Comparison of ENCODE assay signal across 27 mouse cellular contexts in the genomic region with DNA sequence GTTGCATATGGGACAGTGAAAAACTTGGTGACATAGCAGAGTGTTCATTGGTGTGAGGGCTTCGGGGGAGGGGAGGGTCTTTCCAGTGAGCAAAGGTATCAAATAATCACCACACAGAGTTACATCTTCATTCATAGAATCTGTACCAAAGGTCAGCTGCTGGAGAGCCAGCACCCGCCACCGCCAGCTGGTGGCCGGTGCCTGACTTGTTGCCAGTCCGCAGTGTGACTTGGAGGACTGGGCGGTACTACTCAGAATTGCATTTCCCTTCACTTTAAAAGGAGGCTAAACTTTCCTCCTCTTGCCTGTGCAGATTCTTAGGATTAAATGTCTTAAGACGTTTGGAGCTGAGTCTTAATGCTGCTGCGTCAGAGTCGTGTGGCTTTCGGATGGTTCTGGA. TPM values are rescaled to one million over a fixed set of nuclear protein-coding genes. Genes with fewer than 3 reads are reported as not detected.
A peak's percentile ranks its signal among the peaks of the same experiment; 100 is the strongest.
DNase-seq lines count a peak whose midpoint lies in the region; ATAC-seq and TF ChIP-seq lines count a peak whose summit lies in the region.
"Had no signal": no experiment of that assay in that cellular context is flagged by ENCODE, and none has a peak within 500 bp of the region (broad histone marks: within the 10 kb centered on the region; RNA-seq: fewer than 3 reads in every experiment).

No protein-coding gene starts in this region.

- no peaks in the 10 kb centered on the region for H3K36me3 ChIP-seq in kidney, postnatal 0 days (ENCODE audit: insufficient read depth, low read length)
- peaks cover 13% of the 10 kb centered on the region for H3K36me3 ChIP-seq in embryonic facial prominence, embryonic 14.5 days (ENCODE audit: control insufficient read depth, insufficient read depth, low read length)
- H3K36me3 ChIP-seq in myocyte (ENCODE audit: control insufficient read depth, insufficient read depth), result peaks cover 17% of the 10 kb centered on the region
- peaks cover 3% of the 10 kb centered on the region; the same call in 1 of the 2 replicates for H3K36me3 ChIP-seq in heart, embryonic 11.5 days (ENCODE audit: control insufficient read depth, insufficient read depth, low read length)
- H3K36me3 ChIP-seq: G1E; heart, embryonic 15.5 days; hindbrain, embryonic 12.5 days; neural tube, embryonic 12.5 days had no signal

- no peak for TF ChIP-seq POLR2A in myocyte (IDR thresholded peaks at IDR 0.05; ENCODE audit: insufficient read length, low read depth)

- no peak overlapping the region for H3K27ac ChIP-seq in gastrocnemius, adult 2 months
- H3K27ac ChIP-seq in kidney, postnatal 0 days, result peak overlapping the region; percentile 87
- peak overlapping the region; percentile 81 for H3K27ac ChIP-seq in embryonic facial prominence, embryonic 14.5 days (replicated peaks; ENCODE audit: low read depth, low read length)
- H3K27ac ChIP-seq in heart, embryonic 11.5 days (ENCODE audit: low read depth, low read length), result no peak overlapping the region
- H3K27ac ChIP-seq: neural tube, embryonic 12.5 days had no signal

- no peak overlapping the region for H3ac ChIP-seq in myocyte (ENCODE audit: control insufficient read depth, insufficient read length)

- ATAC-seq in kidney, postnatal 0 days (replicated peaks; ENCODE audit: low FRiP score, low read depth), result no peak
- ATAC-seq in embryonic facial prominence, embryonic 14.5 days (ENCODE audit: low read depth), result no peak
- ATAC-seq in heart, embryonic 11.5 days (replicated peaks; ENCODE audit: insufficient number of reproducible peaks, low FRiP score, low TSS enrichment), result no peak
- ATAC-seq: forebrain, embryonic 16.5 days; intestine, embryonic 16.5 days; liver, postnatal 0 days; midbrain, embryonic 16.5 days had no signal

- H3K9ac ChIP-seq in kidney, postnatal 0 days (ENCODE audit: low read depth, low read length), result no peak overlapping the region
- no peak overlapping the region for H3K9ac ChIP-seq in embryonic facial prominence, embryonic 14.5 days (ENCODE audit: low read depth, low read length)
- H3K9ac ChIP-seq in heart, embryonic 11.5 days (ENCODE audit: low read depth, low read length), result no peak overlapping the region
- H3K9ac ChIP-seq: heart, embryonic 15.5 days; hindbrain, embryonic 12.5 days; liver, postnatal 0 days; neural tube, embryonic 12.5 days had no signal

- peaks cover 30% of the 10 kb centered on the region for H3K4me1 ChIP-seq in kidney, postnatal 0 days (replicated peaks; ENCODE audit: insufficient read depth, low read length)
- H3K4me1 ChIP-seq in embryonic facial prominence, embryonic 14.5 days (ENCODE audit: control insufficient read depth, insufficient read depth, low read length), result peaks cover 32% of the 10 kb centered on the region
- H3K4me1 ChIP-seq in heart, embryonic 11.5 days (ENCODE audit: control insufficient read depth, insufficient read depth, low read length), result peaks cover 11% of the 10 kb centered on the region

- DNase-seq in gastrocnemius, adult 2 months, result peak; percentile 47
- DNase-seq in gastrocnemius, postnatal 36 days, result no peak
- no peak for DNase-seq in kidney, postnatal 0 days (ENCODE audit: low spot score)
- DNase-seq in kidney, adult 11 months, result no peak
- no peak for DNase-seq in embryonic facial prominence, embryonic 14.5 days (ENCODE audit: low spot score)
- no peak for DNase-seq in layer of hippocampus, postnatal 14 days (ENCODE audit: low spot score in 2 of 2)
- DNase-seq: adrenal gland, postnatal 10 days; cerebellum, adult 8-10 months; cerebellum, postnatal 36 days; embryo, embryonic 11 days; kidney, postnatal 4 days; layer of hippocampus, postnatal 36 days; left cerebral cortex, postnatal 4 days; liver, postnatal 0 days; lung, postnatal 36 days had no signal

- H3K4me3 ChIP-seq in gastrocnemius, adult 2 months, result no peak overlapping the region; the same call in 1 of the 2 replicates
- no peak overlapping the region for H3K4me3 ChIP-seq in kidney, postnatal 0 days (replicated peaks; ENCODE audit: low read depth, low read length)
- no peak overlapping the region for H3K4me3 ChIP-seq in embryonic facial prominence, embryonic 14.5 days (ENCODE audit: low read depth, low read length)
- no peak overlapping the region for H3K4me3 ChIP-seq in myocyte
- H3K4me3 ChIP-seq in heart, embryonic 11.5 days (ENCODE audit: low read depth, low read length), result no peak overlapping the region
- H3K4me3 ChIP-seq: forebrain, embryonic 10.5 days; heart, embryonic 15.5 days; hindbrain, embryonic 12.5 days; neural tube, embryonic 12.5 days had no signal

- intact Hi-C loops in gastrocnemius, adult 2 months (cut with DNase I), result no loop called here
- intact Hi-C loops in gastrocnemius, postnatal 36 days (cut with DNase I), result no loop called here

- peak; percentile 24; the same call in 1 of the 2 replicates for TF ChIP-seq CTCF in gastrocnemius, adult 2 months (IDR thresholded peaks at IDR 0.05)
- no peak for TF ChIP-seq CTCF in kidney, postnatal 0 days (IDR thresholded peaks at IDR 0.05; ENCODE audit: low read depth)

- no peak overlapping the region for H3K4me2 ChIP-seq in kidney, postnatal 0 days (ENCODE audit: low read length)
- H3K4me2 ChIP-seq in embryonic facial prominence, embryonic 14.5 days (ENCODE audit: low read depth, low read length), result no peak overlapping the region
- peak overlapping the region; percentile 87 for H3K4me2 ChIP-seq in myocyte (ENCODE audit: low read depth)
- no peak overlapping the region for H3K4me2 ChIP-seq in heart, embryonic 11.5 days
- H3K4me2 ChIP-seq: hindbrain, embryonic 12.5 days; liver, embryonic 11.5 days; midbrain, embryonic 11.5 days had no signal

- no peaks in the 10 kb centered on the region for H3K9me3 ChIP-seq in kidney, postnatal 0 days (replicated peaks; ENCODE audit: low read length)
- H3K9me3 ChIP-seq in embryonic facial prominence, embryonic 14.5 days (ENCODE audit: control insufficient read depth, low read length), result peaks cover 23% of the 10 kb centered on the region
- no peaks in the 10 kb centered on the region for H3K9me3 ChIP-seq in heart, embryonic 11.5 days (replicated peaks; ENCODE audit: control insufficient read depth, low read length)
- H3K9me3 ChIP-seq: heart, embryonic 15.5 days had no signal

- peaks cover 74% of the 10 kb centered on the region for H3K79me2 ChIP-seq in myocyte (ENCODE audit: control insufficient read depth, insufficient read depth)

- WGBS in kidney, postnatal 0 days, result 86% methylated on average over 10 of the region's 10 CpGs
- WGBS in embryonic facial prominence, embryonic 14.5 days, result 78% methylated on average over 10 of the region's 10 CpGs
- 92% methylated on average over 10 of the region's 10 CpGs for WGBS in heart, embryonic 11.5 days (ENCODE audit: insufficient replicate concordance)

- H3K27me3 ChIP-seq in kidney, postnatal 0 days (ENCODE audit: insufficient read depth, low read length), result no peaks in the 10 kb centered on the region
- no peaks in the 10 kb centered on the region for H3K27me3 ChIP-seq in embryonic facial prominence, embryonic 14.5 days (replicated peaks; ENCODE audit: control insufficient read depth, insufficient read depth, low read length)
- no peaks in the 10 kb centered on the region for H3K27me3 ChIP-seq in myocyte (ENCODE audit: control insufficient read depth, insufficient read depth, insufficient read length)
- no peaks in the 10 kb centered on the region for H3K27me3 ChIP-seq in heart, embryonic 11.5 days (ENCODE audit: control insufficient read depth, insufficient read depth, low read length)
- H3K27me3 ChIP-seq: heart, embryonic 15.5 days; hindbrain, embryonic 12.5 days; neural tube, embryonic 12.5 days had no signal

TF ChIP-seq in myocyte, 11 proteins besides CTCF, POLR2A, EP300 and RAD21:
- TF ChIP-seq MAX (IDR thresholded peaks at IDR 0.05; ENCODE audit: low read depth) (no peak), E2F4 (IDR thresholded peaks at IDR 0.05; ENCODE audit: insufficient read depth) (no peak), MYOG (IDR thresholded peaks at IDR 0.05; ENCODE audit: control insufficient read depth in 1 of 3, insufficient read depth in 1 of 3, insufficient read length in 2 of 3, low read depth in 2 of 3) (peak in 2 of 3 experiments; percentile 50 to 72), MYOD1 (IDR thresholded peaks at IDR 0.05; ENCODE audit: control insufficient read depth in 1 of 3, insufficient read length in 2 of 3, low read depth in 2 of 3) (peak in 2 of 3 experiments; percentile 28 to 73), POLR2AphosphoS2 (IDR thresholded peaks at IDR 0.05; ENCODE audit: insufficient read length, low read depth) (no peak), TCF3 (IDR thresholded peaks at IDR 0.05; ENCODE audit: insufficient read length, low read depth) (no peak), REST (IDR thresholded peaks at IDR 0.05; ENCODE audit: insufficient read depth, insufficient read length) (no peak)

RNA-seq across cellular contexts. Expression of a gene that starts 59.9 kb away (rescaled TPM):
- total RNA-seq in gastrocnemius, adult 2 months (2021), result 1 to 10 TPM; 1.5 to 4.2 TPM
- 1 to 10 TPM; 2.6 to 2.8 TPM for total RNA-seq in gastrocnemius, postnatal 36 days (2021)
- 51.5 and 58.4 TPM in 2 replicates for polyA plus RNA-seq in kidney, postnatal 0 days (2015; fragmentation: Nextera tagmentation; extraction: Ambion mirVana)
- 81.8 and 91.3 TPM in 2 replicates for polyA plus RNA-seq in embryonic facial prominence, embryonic 14.5 days (2014; fragmentation: Nextera tagmentation; extraction: Ambion mirVana)
- 35.7 TPM for polyA plus RNA-seq in myocyte (2012; fragmentation: generic; extraction: Trizol)
- 10 to 100 TPM; 35.5 to 40.1 TPM for total RNA-seq in layer of hippocampus, postnatal 14 days (2021)
- 18.5 and 24.8 TPM in 2 replicates for polyA plus RNA-seq in heart, embryonic 11.5 days (2014; fragmentation: Nextera tagmentation; extraction: Ambion mirVana)
- polyA plus RNA-seq: G1E had no signal

Comparison
In these comparisons a context has a peak if more than half of its experiments do, and no peak if none do; other contexts are left out.
1. H3K27ac ChIP-seq: peak in kidney, postnatal 0 days (single experiment) and embryonic facial prominence, embryonic 14.5 days (single experiment); none in gastrocnemius, adult 2 months (single experiment) and heart, embryonic 11.5 days (single experiment).